Mouse (Mus musculus) midbrain, postnatal 0 days (tissue): ENCODE results near the gene 9530068E07Rik. TPM values are rescaled to one million over a fixed set of nuclear protein-coding genes. Genes with fewer than 3 reads are reported as not detected.

Experiments used
- ATAC-seq: fragments of 200-750 bp; cut with Nextera tagmentation; 2 replicates; pipeline ENCODE4 v1.8.0; 2017; ENCODE audit warnings: moderate number of reproducible peaks, mild to moderate bottlenecking, moderate TSS enrichment, moderate library complexity; ENCODE audit not compliant: low FRiP score
- DNase-seq: peaks from one replicate; pipeline ENCODE4 v3.0.0-alpha.2; 2015; ENCODE audit warnings: low spot score
- H3K27ac ChIP-seq: fragments of 300-500 bp; sonication (generic); 2 replicates; pipeline ENCODE4 v1.5.1; 2014; ENCODE audit warnings: low read depth, mild to moderate bottlenecking, low read length, mixed read lengths
- H3K27me3 ChIP-seq: fragments of 300-500 bp; sonication (generic); 2 replicates; pipeline ENCODE4 v1.6.1; 2014; ENCODE audit warnings: low read length, control low read depth, mixed read lengths; ENCODE audit not compliant: insufficient read depth
- H3K36me3 ChIP-seq: fragments of 300-500 bp; sonication (generic); 2 replicates; pipeline ENCODE4 v1.6.1; 2014; ENCODE audit warnings: low read length, control low read depth, mixed read lengths; ENCODE audit not compliant: insufficient read depth
- H3K4me1 ChIP-seq: fragments of 300-500 bp; sonication (generic); 2 replicates; pipeline ENCODE4 v1.6.1; 2014; ENCODE audit warnings: mild to moderate bottlenecking, control low read depth, antibody characterized with exemption, low read length, mixed read lengths; ENCODE audit not compliant: insufficient read depth
- H3K4me2 ChIP-seq: fragments of 300-500 bp; sonication (generic); 2 replicates; pipeline ENCODE4 v1.6.1; 2014; ENCODE audit warnings: low read depth, mild to moderate bottlenecking, low read length, mixed read lengths; ENCODE audit not compliant: poor library complexity, severe bottlenecking
- H3K4me3 ChIP-seq: fragments of 300-500 bp; sonication (generic); 2 replicates; pipeline ENCODE4 v1.5.1; 2014; ENCODE audit warnings: low read depth, mild to moderate bottlenecking, low read length, moderate library complexity
- H3K9ac ChIP-seq: fragments of 300-500 bp; sonication (generic); replicated peaks from 2 replicates; pipeline ENCODE4 v1.6.1; 2014; ENCODE audit warnings: mild to moderate bottlenecking, low read length, moderate library complexity, mixed read lengths; ENCODE audit not compliant: poor library complexity, severe bottlenecking
- H3K9me3 ChIP-seq: fragments of 300-500 bp; sonication (generic); 2 replicates; pipeline ENCODE4 v1.6.1; 2016; ENCODE audit warnings: low read length, control low read depth
- CTCF ChIP-seq: IDR thresholded peaks from 2 replicates; pipeline ENCODE4 v1.5.1; 2016; ENCODE audit warnings: antibody characterized with exemption, mild to moderate bottlenecking
- WGBS: fragments of 180-500 bp; shearing (Covaris S2); extraction: QIAGEN DNeasy Blood & Tissue Kit; methylation state at CpG from one replicate; pipeline ENCODE4 v1.1.7; 2014; 5-methylcytosine and 5-hydroxymethylcytosine counted together
- polyA plus RNA-seq: library from polyadenylated mRNA; unstranded; fragments of >200 nt; fragmentation: Nextera tagmentation; extraction: Ambion mirVana; gene quantifications from 2 replicates; pipeline ENCODE4 v1.2.1, GENCODE M21; 2015
- total RNA-seq: library from RNA; depleted of rRNA; stranded (reverse); fragments of >200 nt; gene quantifications from 2 replicates; pipeline ENCODE4 v1.2.3, GENCODE M21; 2014

The 9530068E07Rik gene
- total and polyA plus RNA-seq, 2 experiments from 2014 or later = 127 to 134 TPM

DNA sequence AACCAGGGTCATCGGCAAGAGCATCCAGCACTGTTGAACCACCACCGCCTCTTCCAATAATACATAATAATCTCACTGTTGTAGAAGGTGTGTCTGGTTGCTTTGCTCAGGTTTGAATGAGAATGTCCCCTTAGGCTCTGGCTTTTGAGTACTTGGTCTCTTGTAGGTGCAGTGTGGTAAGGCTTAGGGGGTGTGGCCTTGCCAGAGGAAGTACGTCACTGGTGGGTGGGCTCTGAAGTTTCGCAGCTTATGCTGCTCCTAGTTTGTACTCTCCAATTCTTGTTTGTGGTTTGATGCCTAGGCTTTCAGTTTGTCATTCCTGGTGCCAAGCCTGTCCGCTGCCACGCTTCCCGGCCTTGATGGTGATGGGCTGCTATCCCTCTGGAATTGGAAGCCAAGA is 6.3 kb upstream of the 9530068E07Rik start:
- H3K27me3 ChIP-seq = no peaks in the 10 kb centered on the region
- no peaks in the 10 kb centered on the region for H3K9me3 ChIP-seq
- H3K4me1 ChIP-seq = no peaks in the 10 kb centered on the region
- H3K9ac ChIP-seq = no peak overlapping the region
- H3K36me3 ChIP-seq = peaks cover 38% of the 10 kb centered on the region
- H3K4me3 ChIP-seq = no peak overlapping the region
- ATAC-seq = no peak
- DNase-seq = no peak
- no peak for TF ChIP-seq CTCF
- H3K27ac ChIP-seq = no peak overlapping the region
- H3K4me2 ChIP-seq = no peak overlapping the region
- WGBS = 91% methylated on average over 7 of the region's 7 CpGs

DNA sequence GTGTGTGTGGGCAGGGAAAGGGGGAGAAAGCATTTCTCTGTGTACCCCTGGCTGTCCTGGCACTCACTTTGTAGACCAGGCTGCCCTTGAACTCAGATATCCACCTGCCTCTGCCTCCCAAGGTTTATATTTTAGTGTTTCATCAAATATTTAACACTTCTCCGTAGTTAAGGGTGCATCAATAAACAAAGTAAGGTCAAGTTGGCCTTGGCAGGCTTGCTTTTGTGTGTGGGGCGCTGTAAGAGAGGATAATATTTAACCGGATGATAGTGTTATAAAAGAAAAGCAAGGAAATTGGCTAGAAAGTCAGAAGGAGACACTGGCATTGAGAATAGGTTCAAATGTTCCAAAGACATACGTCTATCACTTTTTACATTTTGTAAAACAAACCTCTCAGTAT is 1.7 kb upstream of the 9530068E07Rik start:
- H3K9ac ChIP-seq = no peak overlapping the region
- no peaks in the 10 kb centered on the region for H3K9me3 ChIP-seq
- H3K4me1 ChIP-seq = no peaks in the 10 kb centered on the region
- H3K36me3 ChIP-seq = peaks cover 10% of the 10 kb centered on the region
- H3K4me3 ChIP-seq = no peak overlapping the region
- WGBS = 77% methylated on average over 4 of the region's 4 CpGs
- no peak for TF ChIP-seq CTCF
- no peak for DNase-seq
- ATAC-seq = no peak
- no peaks in the 10 kb centered on the region for H3K27me3 ChIP-seq
- H3K4me2 ChIP-seq = no peak overlapping the region
- no peak overlapping the region for H3K27ac ChIP-seq

DNA sequence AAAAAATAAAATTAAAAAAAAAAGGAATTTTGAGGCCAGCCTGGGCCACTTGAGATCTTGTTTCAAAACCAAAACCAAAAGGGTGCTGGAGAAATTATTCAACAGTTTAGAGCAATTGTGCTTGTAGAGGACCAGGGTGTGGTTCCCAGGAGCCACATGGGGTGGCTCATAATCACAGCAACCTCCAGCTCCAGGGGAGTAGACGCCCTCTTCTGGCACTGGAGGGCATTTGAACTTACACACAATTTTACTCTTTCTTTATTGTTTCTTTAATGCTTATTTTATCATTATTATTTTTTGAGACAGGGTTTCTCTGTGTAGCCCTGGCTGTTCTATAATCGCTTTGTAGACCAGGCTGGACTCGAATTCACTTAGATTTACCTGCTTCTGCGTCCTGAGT is 885 bp upstream of the 9530068E07Rik start:
- Histone ChIP-seq H3K4me1 (no peaks in the 10 kb centered on the region), H3K9me3 (no peaks in the 10 kb centered on the region), H3K4me2 (no peak overlapping the region), H3K4me3 (no peak overlapping the region), H3K36me3 (peaks cover 3% of the 10 kb centered on the region; the same call in 1 of the 2 replicates), H3K27me3 (no peaks in the 10 kb centered on the region), H3K9ac (no peak overlapping the region), H3K27ac (no peak overlapping the region)
- peak; percentile 31 for TF ChIP-seq CTCF
- ATAC-seq (no peak), DNase-seq (no peak)
- 34% methylated on average over 4 of the region's 4 CpGs for WGBS

DNA sequence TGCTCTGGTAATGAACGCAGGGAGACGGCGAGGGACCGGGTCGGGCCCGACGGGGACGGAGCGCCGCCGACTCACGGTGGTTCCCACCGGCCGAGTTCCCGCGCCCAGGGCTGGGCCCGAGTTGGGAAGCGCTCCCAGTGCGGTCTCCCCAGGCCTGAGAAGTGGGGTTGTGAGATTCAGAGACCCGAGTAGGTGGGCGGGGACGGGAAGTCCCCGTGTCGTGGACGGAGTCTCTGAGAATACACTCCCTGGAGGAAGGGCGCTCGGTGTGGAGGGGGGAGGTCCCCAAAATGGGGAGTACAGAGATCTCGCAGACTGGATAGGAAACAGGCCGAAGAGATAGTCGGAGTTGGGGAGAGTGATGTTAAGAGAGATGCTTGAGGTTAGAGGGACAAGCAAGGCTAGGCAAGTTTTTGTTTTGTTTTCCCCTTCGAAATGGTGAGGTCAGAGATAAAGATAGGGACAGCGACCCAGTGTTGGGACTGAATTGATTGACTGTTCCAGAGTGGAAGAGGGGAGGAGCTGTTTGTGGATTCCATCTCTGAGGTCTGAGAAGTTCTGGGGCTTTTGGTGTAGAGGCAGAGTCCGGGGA is 465 bp downstream of the 9530068E07Rik start:
- ATAC-seq (peak; percentile 76), DNase-seq (peak; percentile 26)
- Histone ChIP-seq H3K4me2 (peak overlapping the region; percentile 71), H3K36me3 (0 out of 2 replicates have a peak, but pooled peaks cover under 1% of the 10 kb centered on the region), H3K27ac (peak overlapping the region; percentile 95), H3K9me3 (no peaks in the 10 kb centered on the region), H3K4me3 (peak overlapping the region; percentile 98), H3K9ac (peak overlapping the region; percentile 97), H3K27me3 (no peaks in the 10 kb centered on the region), H3K4me1 (no peaks in the 10 kb centered on the region)
- TF ChIP-seq CTCF = no peak
- WGBS = under 1% methylated on average over 33 of the region's 33 CpGs

DNA sequence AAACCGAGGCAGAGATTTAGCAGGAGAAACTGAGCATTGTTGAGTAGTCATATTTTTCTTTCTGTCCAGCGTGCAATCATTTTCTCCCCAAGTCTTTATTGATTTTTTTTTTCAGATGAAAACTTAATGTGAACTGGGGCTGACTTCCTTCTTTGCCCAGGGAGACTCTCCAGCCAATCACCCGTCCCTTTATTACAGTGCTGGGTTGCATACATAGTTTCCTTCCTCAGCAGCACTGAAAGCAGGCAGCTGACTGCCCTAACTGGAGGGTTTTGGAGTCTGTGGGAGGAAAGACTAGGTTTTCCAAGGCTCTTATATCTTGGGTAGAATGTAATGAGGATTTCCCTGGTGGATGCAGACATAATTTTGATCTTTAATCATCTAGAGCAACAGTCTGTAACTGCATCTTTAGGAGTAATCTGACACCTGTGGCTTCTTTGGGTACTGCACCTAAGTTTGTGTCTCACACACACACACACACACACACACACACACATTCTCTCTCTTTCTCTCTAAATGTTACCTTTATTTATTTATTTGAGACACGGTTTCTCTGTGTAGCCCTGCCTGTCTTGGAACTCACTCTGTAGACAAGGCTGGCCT is 1.3 kb downstream of the 9530068E07Rik start:
- TF ChIP-seq CTCF = peak; percentile 45
- WGBS = 88% methylated on average over 4 of the region's 4 CpGs
- ATAC-seq = no peak
- no peak overlapping the region for H3K27ac ChIP-seq
- no peaks in the 10 kb centered on the region for H3K27me3 ChIP-seq
- H3K4me2 ChIP-seq = peak overlapping the region; percentile 71
- no peak overlapping the region for H3K9ac ChIP-seq
- peak overlapping the region; percentile 98 for H3K4me3 ChIP-seq
- H3K4me1 ChIP-seq = no peaks in the 10 kb centered on the region
- H3K36me3 ChIP-seq = no peaks in the 10 kb centered on the region
- DNase-seq = peak; percentile 33
- no peaks in the 10 kb centered on the region for H3K9me3 ChIP-seq

DNA sequence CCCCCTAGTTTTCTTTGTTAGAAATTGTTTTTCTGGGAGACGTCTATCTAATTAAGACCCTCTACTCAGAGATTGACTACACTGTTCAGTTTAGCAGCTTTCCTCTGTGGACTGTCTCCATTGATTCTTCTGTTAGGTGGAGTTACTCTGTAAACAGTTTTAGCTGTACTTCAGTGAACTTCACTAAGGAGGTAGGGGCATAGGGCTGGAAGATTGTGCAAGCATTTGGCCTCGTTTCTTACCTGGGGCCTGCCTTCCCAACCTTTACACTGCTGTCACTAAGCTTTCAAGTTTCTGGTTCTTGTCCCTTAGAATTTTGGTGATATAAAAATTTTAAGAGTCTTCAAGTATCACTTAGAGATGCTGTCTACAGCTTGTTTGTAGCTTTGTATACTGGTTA is 5.2 kb downstream of the 9530068E07Rik start:
- no peak overlapping the region for H3K27ac ChIP-seq
- WGBS = 69% methylated on average over 2 of the region's 2 CpGs
- DNase-seq (no peak), ATAC-seq (no peak)
- no peak overlapping the region for H3K9ac ChIP-seq
- peaks cover 17% of the 10 kb centered on the region for H3K36me3 ChIP-seq
- no peaks in the 10 kb centered on the region for H3K27me3 ChIP-seq
- no peaks in the 10 kb centered on the region for H3K4me1 ChIP-seq
- no peak for TF ChIP-seq CTCF
- no peaks in the 10 kb centered on the region for H3K9me3 ChIP-seq
- no peak overlapping the region for H3K4me2 ChIP-seq
- H3K4me3 ChIP-seq = no peak overlapping the region
